Mouse (Mus musculus) right cerebral cortex, postnatal 14 days (tissue): Measurements from ENCODE around the gene Rftn1.
A peak's percentile ranks its signal among the peaks of the same experiment; 100 is the strongest.

Experiments
- DNase-seq: peaks from one replicate; pipeline ENCODE4 v3.0.0; 2022

Gene Rftn1

GRCm38 (mm10) chr17:49972164-49972563 lies 218.3 kb downstream of the Rftn1 start:
- no peak for DNase-seq

GRCm38 (mm10) chr17:49971057-49971456 lies 219.4 kb downstream of the Rftn1 start:
- DNase-seq: no peak

- DNase-seq: peak; percentile 66
Measured at GRCm38 (mm10) chr17:49968467-49969207, 221.8 kb downstream of the Rftn1 start.

GRCm38 (mm10) chr17:49965846-49966762 lies 224.4 kb downstream of the Rftn1 start:
- no peak for DNase-seq

- DNase-seq: no peak
Measured at GRCm38 (mm10) chr17:49965035-49965434, 225.4 kb downstream of the Rftn1 start.

GRCm38 (mm10) chr17:49964471-49964870 lies 226.0 kb downstream of the Rftn1 start:
- no peak for DNase-seq

- no peak for DNase-seq
Measured at GRCm38 (mm10) chr17:49959021-49959420, 231.5 kb downstream of the Rftn1 start.

- peak; percentile 13 for DNase-seq
Measured at GRCm38 (mm10) chr17:49951856-49952607, 238.4 kb downstream of the Rftn1 start.

- DNase-seq: peak; percentile 87
Measured at GRCm38 (mm10) chr17:49951491-49951855, 239.0 kb downstream of the Rftn1 start.

GRCm38 (mm10) chr17:49942674-49943073 lies 247.8 kb downstream of the Rftn1 start:
- DNase-seq: no peak
